Mouse (Mus musculus): ENCODE results near the gene Atp8b5.

Gene Atp8b5

DNA sequence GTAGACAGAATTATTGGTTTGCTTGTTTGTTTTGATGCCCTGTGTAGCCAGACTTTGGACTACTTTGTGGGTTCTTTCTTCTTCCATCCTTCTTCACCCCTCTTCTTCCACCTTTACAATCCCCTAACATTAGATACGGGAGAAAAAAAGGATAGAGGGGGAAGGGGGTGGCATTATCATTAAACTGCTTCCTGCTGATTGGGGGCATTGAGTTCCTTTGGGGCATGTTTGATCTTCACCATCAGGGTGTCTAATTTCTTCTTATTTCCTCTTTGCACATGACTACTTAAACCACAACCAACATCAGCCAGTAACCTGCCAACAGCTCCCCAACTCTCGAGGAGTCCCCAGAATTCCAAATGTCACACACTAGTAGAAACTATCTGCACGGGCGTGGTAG lies 54.6 kb downstream of the Atp8b5 start:
- no peak for DNase-seq (ENCODE audit: extremely low spot score, low read depth, low spot score)

DNA sequence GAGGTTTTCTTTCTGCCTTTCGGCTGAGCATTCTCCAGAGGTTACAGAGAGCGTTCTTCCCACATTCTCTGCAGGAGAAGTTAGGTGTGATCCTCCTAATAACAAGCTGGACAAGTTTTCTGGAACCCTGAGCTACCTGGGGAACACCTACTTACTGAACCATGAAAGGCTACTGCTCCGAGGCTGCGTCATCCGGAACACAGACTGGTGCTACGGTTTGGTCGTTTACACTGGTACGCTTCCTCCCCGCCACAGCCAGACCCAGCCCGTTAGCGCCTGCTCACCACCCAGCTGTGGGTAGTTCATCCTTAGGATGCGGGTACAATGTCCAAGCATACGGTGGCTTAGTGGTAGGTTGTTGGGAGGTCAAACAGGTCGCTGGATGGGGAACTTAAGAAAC lies 55.4 kb downstream of the Atp8b5 start:
- DNase-seq (ENCODE audit: extremely low spot score, low read depth, low spot score), result no peak

DNA sequence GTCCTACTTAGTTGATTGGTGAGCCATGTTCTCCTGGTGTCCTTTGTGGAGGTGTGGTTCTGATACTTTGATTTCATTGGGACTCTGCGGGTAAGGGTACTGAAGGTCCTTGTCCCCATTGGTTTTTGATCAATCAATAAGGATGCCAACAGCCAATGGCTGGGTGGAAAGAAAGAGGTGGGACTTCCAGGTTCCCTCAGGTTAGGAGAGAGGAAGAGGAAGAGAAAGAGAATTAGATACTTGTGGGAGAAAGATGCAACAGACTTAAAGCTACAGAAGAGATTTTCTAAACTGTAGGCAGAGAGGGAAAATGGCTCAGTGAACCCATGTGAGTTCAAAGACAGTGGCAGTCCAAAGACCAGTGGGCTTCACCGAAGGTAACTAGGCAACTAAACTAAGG lies 60.2 kb downstream of the Atp8b5 start:
- DNase-seq (ENCODE audit: extremely low spot score, low read depth, low spot score), result no peak

GRCm38 (mm10) chr4:43334771-43335170 lies 67.8 kb downstream of the Atp8b5 start:
- no peak for DNase-seq (ENCODE audit: extremely low spot score, low read depth, low spot score)

DNA sequence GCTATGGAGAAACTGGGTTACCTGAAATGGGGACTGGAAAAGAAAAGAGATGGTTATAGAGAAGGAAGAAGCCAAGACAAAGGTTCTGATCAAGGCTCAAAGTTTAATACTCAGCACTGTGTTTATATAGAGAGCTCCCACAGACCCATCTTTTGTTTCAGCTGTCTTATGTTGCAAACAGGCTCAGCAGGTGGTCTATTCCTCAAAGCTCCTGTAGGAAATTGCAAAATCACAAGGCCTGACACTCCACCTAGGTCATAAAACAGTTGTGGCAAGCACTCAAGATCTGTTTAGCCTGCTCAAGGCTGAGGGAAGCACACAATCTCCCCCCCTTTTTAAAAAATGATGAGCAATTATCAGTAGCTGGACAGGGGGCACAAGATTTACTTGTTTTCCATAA lies 69.2 kb downstream of the Atp8b5 start:
- DNase-seq (ENCODE audit: extremely low spot score, low read depth, low spot score), result no peak

DNA sequence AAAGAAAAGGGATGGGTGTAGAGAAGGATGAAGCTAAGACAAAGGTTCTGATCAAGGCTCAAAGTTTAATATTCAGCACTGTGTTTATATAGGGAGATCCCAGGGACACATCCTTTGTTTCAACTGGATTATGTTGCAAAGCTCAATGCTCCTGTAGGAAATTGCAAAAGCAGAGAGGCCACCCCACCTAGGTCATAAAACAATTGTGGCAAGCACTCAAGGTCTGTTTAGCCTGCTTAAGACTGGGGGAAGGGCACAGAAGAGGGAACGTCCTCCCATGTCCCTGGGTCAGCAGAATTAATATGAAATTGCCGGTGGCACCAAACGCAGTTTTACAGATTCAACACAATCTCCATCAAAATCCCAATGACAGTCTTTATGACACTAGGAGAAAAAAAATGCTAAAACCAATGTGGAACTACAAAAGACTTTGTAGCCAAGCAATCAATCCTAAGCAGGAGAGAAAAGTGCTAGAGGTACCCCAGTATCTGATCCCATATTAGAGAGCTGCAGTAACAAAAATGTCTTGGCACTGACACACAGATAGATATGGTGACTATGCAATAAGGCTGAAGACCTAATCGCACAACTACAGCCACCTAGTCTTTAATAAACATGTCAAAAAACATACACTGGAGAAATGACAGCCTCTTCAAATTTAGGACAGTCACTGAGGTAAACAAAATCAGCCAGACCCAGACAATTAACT lies 73.3 kb downstream of the Atp8b5 start:
- no peak for DNase-seq (ENCODE audit: extremely low spot score, low read depth, low spot score)

GRCm38 (mm10) chr4:43341276-43341891 lies 74.4 kb downstream of the Atp8b5 start:
- no peak for DNase-seq (ENCODE audit: extremely low spot score, low read depth, low spot score)

- DNase-seq (ENCODE audit: extremely low spot score, low read depth, low spot score), result no peak
Observed at GRCm38 (mm10) chr4:43342443-43342842, 75.5 kb downstream of the Atp8b5 start.

- no peak for DNase-seq (ENCODE audit: extremely low spot score, low read depth, low spot score)
Observed at GRCm38 (mm10) chr4:43344932-43345331, 78.0 kb downstream of the Atp8b5 start.

DNA sequence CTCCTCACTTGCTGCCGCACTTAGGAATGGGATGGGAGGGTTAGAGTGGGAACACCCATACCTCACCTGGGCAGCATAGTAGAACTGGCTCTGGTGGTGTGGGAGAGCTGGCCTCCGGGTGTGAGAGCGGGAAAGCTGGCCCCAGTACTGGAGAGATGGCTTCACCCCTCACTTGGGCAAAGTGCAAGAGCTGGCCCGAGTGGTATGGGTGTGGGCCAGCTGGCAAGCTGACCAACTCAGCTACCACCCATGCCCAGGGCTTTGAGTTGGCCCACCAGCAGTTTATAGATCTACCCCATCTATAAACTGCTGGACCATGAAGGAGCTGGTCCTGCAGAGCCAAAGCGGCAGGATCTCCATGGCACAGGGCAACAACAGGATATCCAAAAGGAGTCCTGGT lies 82.2 kb downstream of the Atp8b5 start:
- no peak for DNase-seq (ENCODE audit: extremely low spot score, low read depth, low spot score)

DNA sequence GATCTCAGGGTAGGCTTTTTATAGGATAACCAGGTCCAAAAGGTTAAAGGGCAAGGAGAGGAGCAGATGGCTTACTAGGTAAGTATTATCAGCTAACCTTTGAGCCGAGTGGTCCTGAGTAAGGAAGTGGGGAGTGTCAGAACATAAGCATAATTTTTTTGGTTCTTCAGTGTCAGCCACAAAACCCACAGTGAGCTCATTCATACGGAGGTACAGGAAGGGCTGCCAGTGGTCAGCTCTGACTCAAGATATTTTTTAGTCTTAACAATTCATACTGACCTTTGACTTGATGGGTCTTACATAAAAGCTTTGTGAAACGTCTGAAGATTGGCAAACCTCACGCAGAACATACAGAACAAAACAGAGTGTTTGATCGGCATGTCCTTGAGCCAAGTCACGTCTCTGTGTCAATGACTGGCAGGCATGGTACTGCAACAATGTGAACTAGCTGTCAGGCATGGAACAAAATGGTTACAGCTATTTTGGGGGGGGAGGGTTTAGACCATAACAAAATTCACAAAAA lies 83.1 kb downstream of the Atp8b5 start:
- DNase-seq (ENCODE audit: extremely low spot score, low read depth, low spot score), result no peak

DNA sequence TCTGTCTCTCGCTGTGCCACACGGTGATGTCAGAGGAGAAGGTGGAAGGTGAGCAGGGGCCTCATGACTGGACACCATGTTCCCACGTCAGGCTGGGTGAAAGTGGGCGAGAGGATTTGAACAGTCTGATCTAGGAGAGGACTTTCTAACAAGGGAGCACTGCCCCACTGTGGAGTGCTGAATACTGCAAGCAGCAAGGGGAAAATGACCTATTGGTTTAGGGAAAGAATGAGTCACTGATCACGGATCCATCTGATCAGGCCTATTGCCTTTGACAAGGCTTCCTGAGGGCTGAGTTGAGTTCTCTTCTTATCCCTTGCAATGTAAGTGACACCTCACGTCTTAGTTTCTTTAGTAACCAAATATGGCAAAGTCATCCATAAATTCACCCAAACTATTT lies 86.7 kb downstream of the Atp8b5 start:
- DNase-seq (ENCODE audit: extremely low spot score, low read depth, low spot score), result no peak

DNA sequence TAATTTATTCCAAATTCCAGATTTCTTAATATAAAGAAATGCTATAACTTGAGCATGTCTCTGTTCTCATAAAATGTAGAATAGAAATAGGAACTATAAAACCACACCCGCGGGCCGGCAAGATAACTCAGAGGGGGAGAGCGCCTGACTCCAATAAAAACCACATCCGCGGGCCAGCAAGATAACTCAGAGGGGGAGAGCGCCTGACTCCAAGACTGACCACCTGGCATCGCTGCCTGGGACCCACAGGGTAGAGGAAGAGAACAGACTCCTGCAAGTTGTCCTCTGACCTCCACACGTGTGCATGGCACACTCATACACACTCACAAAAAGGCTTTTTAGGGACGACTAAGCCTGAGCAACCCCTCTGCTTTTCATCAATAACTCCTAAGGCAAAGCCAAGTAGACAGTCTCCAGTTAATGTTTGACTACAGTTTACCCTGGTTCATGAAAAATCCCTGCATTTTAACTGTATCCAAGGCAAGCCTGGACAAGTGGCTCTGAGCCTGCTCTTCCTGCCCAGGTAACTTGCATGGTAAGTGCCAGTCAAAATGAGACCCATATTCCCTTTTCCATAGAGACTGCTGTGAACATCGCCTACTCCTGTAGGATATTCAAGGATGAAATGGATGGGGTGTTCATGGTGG lies 98.1 kb downstream of the Atp8b5 start:
- DNase-seq (ENCODE audit: extremely low spot score, low read depth, low spot score), result no peak

GRCm38 (mm10) chr4:43367295-43367694 lies 100.3 kb downstream of the Atp8b5 start:
- DNase-seq (ENCODE audit: extremely low spot score, low read depth, low spot score), result no peak

DNA sequence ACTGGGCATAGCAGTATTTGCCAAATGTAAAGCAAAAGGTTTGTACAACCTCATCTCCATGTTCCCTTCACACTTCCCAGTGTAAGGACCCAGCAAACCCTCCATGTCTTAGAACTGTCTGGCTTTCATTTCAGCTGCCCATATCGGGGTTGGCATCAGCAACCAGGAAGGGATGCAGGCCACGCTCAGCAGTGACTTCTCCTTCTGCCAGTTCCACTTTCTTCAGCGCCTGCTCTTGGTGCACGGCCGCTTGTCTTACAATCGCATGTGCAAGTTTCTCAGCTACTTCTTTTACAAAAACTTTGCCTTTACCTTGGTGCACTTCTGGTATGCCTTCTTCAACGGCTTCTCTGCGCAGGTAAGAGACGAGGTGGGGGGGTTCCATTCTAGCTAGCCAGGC lies 100.8 kb downstream of the Atp8b5 start:
- no peak for DNase-seq (ENCODE audit: extremely low spot score, low read depth, low spot score)

DNA sequence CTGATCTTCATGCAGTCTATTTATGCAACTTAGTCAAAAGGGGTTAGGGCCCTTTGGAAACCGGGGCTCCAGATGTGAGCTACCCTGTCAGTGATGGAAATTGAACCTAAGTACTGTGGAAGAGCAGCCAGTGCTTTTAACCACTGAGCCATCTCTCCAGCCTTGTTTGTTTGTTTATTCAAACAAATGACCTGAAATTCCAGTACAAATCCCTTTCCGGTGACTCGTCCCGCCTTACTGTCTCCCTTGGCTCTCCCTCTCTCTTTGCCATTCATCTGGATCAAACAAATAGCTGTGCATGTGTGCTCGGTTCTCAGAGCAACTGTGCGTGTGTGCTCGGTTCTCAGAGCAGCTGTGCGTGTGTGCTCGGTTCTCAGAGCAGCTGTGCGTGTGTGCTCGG lies 104.4 kb downstream of the Atp8b5 start:
- no peak for DNase-seq (ENCODE audit: extremely low spot score, low read depth, low spot score)

GRCm38 (mm10) chr4:43372155-43372554 lies 105.2 kb downstream of the Atp8b5 start:
- no peak for DNase-seq (ENCODE audit: extremely low spot score, low read depth, low spot score)

- DNase-seq (ENCODE audit: extremely low spot score, low read depth, low spot score), result no peak
Observed at GRCm38 (mm10) chr4:43374266-43374665, 107.3 kb downstream of the Atp8b5 start.

- no peak for DNase-seq (ENCODE audit: extremely low spot score, low read depth, low spot score)
Observed at GRCm38 (mm10) chr4:43379601-43380000, 112.6 kb downstream of the Atp8b5 start.

- DNase-seq (ENCODE audit: extremely low spot score, low read depth, low spot score), result no peak
Observed at GRCm38 (mm10) chr4:43380951-43381350, 114.0 kb downstream of the Atp8b5 start.

GRCm38 (mm10) chr4:43381408-43382154 lies 114.6 kb downstream of the Atp8b5 start, which contains the start of gene Rusc2:
Gene Rusc2 (plus strand): TSS chr4:43381979.
- DNase-seq (ENCODE audit: extremely low spot score, low read depth, low spot score), result no peak

Data from hindlimb bud, embryonic 11.5 days (tissue).